Mouse (Mus musculus): ENCODE results near the gene Emilin2. TPM values are rescaled to one million over a fixed set of nuclear protein-coding genes. Genes with fewer than 3 reads are reported as not detected.
A peak's percentile ranks its signal among the peaks of the same experiment; 100 is the strongest.
"Not testable (repeated sequence)": the region's sequence is repeated elsewhere in the genome, so short reads cannot be mapped to it uniquely, and the experiment has no call there.

The Emilin2 gene
- 6.3 and 10.4 TPM in 2 replicates for polyA plus RNA-seq (2012; ENCODE audit: insufficient read depth, insufficient read length, missing spikeins)

- Histone ChIP-seq H3K27ac (replicated peaks; ENCODE audit: low read depth, low read length) (no peak within 1 kb of the TSS), H3K4me1 (ENCODE audit: control insufficient read depth, insufficient read depth, insufficient read length, low read length) (peaks cover 2% of the 10 kb centered on the region; the same call in 1 of the 2 replicates), H3K4me3 (ENCODE audit: insufficient read depth, low read depth, low read length) (peak within 1 kb of the TSS; percentile 57)
These were observed at the start of gene Emilin2 for GRCm38 (mm10) chr17:71311340-71312171. Gene Emilin2 (minus strand): TSS chr17:71311978.

- H3K27ac ChIP-seq (replicated peaks; ENCODE audit: low read depth, low read length) = no peak overlapping the region
- no peak overlapping the region for H3K4me3 ChIP-seq (ENCODE audit: insufficient read depth, low read depth, low read length)
- no peaks in the 10 kb centered on the region for H3K4me1 ChIP-seq (ENCODE audit: control insufficient read depth, insufficient read depth, insufficient read length, low read length)
These were observed 43.7 kb upstream of the Emilin2 start for GRCm38 (mm10) chr17:71355526-71355925.

GRCm38 (mm10) chr17:71354205-71354604 lies 42.4 kb upstream of the Emilin2 start:
- Histone ChIP-seq H3K4me1 (ENCODE audit: control insufficient read depth, insufficient read depth, insufficient read length, low read length) (no peaks in the 10 kb centered on the region), H3K27ac (replicated peaks; ENCODE audit: low read depth, low read length) (no peak overlapping the region), H3K4me3 (ENCODE audit: insufficient read depth, low read depth, low read length) (no peak overlapping the region)

- H3K4me1 ChIP-seq (ENCODE audit: control insufficient read depth, insufficient read depth, insufficient read length, low read length) = no peaks in the 10 kb centered on the region
- H3K4me3 ChIP-seq (ENCODE audit: insufficient read depth, low read depth, low read length) = no peak overlapping the region
- no peak overlapping the region for H3K27ac ChIP-seq (replicated peaks; ENCODE audit: low read depth, low read length)
These were observed 36.4 kb upstream of the Emilin2 start for GRCm38 (mm10) chr17:71348188-71348587.

GRCm38 (mm10) chr17:71342006-71342405 lies 30.2 kb upstream of the Emilin2 start:
- Histone ChIP-seq H3K4me1 (ENCODE audit: control insufficient read depth, insufficient read depth, insufficient read length, low read length) (no peaks in the 10 kb centered on the region), H3K4me3 (ENCODE audit: insufficient read depth, low read depth, low read length) (no peak overlapping the region), H3K27ac (replicated peaks; ENCODE audit: low read depth, low read length) (no peak overlapping the region)

GRCm38 (mm10) chr17:71338627-71339026 lies 26.8 kb upstream of the Emilin2 start:
- no peaks in the 10 kb centered on the region for H3K4me1 ChIP-seq (ENCODE audit: control insufficient read depth, insufficient read depth, insufficient read length, low read length)
- H3K27ac ChIP-seq (replicated peaks; ENCODE audit: low read depth, low read length) = no peak overlapping the region
- no peak overlapping the region for H3K4me3 ChIP-seq (ENCODE audit: insufficient read depth, low read depth, low read length)

GRCm38 (mm10) chr17:71337546-71337945 lies 25.8 kb upstream of the Emilin2 start:
- Histone ChIP-seq H3K27ac (replicated peaks; ENCODE audit: low read depth, low read length) (no peak overlapping the region), H3K4me3 (ENCODE audit: insufficient read depth, low read depth, low read length) (no peak overlapping the region), H3K4me1 (ENCODE audit: control insufficient read depth, insufficient read depth, insufficient read length, low read length) (no peaks in the 10 kb centered on the region)

- Histone ChIP-seq H3K4me3 (ENCODE audit: insufficient read depth, low read depth, low read length) (no peak overlapping the region), H3K27ac (replicated peaks; ENCODE audit: low read depth, low read length) (no peak overlapping the region), H3K4me1 (ENCODE audit: control insufficient read depth, insufficient read depth, insufficient read length, low read length) (no peaks in the 10 kb centered on the region)
These were observed 24.6 kb upstream of the Emilin2 start for GRCm38 (mm10) chr17:71336421-71336820.

GRCm38 (mm10) chr17:71332298-71332697 lies 20.5 kb upstream of the Emilin2 start:
- H3K4me3 ChIP-seq (ENCODE audit: insufficient read depth, low read depth, low read length) = no peak overlapping the region
- H3K4me1 ChIP-seq (ENCODE audit: control insufficient read depth, insufficient read depth, insufficient read length, low read length) = no peaks in the 10 kb centered on the region

GRCm38 (mm10) chr17:71320731-71321130 lies 9.0 kb upstream of the Emilin2 start:
- not testable (repeated sequence) for H3K4me3 ChIP-seq (ENCODE audit: insufficient read depth, low read depth, low read length); H3K27ac ChIP-seq (replicated peaks; ENCODE audit: low read depth, low read length); H3K4me1 ChIP-seq (ENCODE audit: control insufficient read depth, insufficient read depth, insufficient read length, low read length)

More at GRCm38 (mm10) chr17:71332298-71332697, 20.5 kb upstream of the Emilin2 start:
- no peak overlapping the region for H3K27ac ChIP-seq (replicated peaks; ENCODE audit: low read depth, low read length)

- Histone ChIP-seq H3K4me1 (ENCODE audit: control insufficient read depth, insufficient read depth, insufficient read length, low read length) (no peaks in the 10 kb centered on the region), H3K27ac (replicated peaks; ENCODE audit: low read depth, low read length) (no peak overlapping the region), H3K4me3 (ENCODE audit: insufficient read depth, low read depth, low read length) (no peak overlapping the region)
These were observed 7.6 kb upstream of the Emilin2 start for GRCm38 (mm10) chr17:71319361-71319760.

GRCm38 (mm10) chr17:71317571-71317970 lies 5.8 kb upstream of the Emilin2 start:
- H3K4me1 ChIP-seq (ENCODE audit: control insufficient read depth, insufficient read depth, insufficient read length, low read length) = no peaks in the 10 kb centered on the region
- H3K27ac ChIP-seq (replicated peaks; ENCODE audit: low read depth, low read length) = no peak overlapping the region
- no peak overlapping the region for H3K4me3 ChIP-seq (ENCODE audit: insufficient read depth, low read depth, low read length)

- Histone ChIP-seq H3K27ac (replicated peaks; ENCODE audit: low read depth, low read length) (no peak overlapping the region), H3K4me1 (ENCODE audit: control insufficient read depth, insufficient read depth, insufficient read length, low read length) (peaks cover 2% of the 10 kb centered on the region; the same call in 1 of the 2 replicates), H3K4me3 (ENCODE audit: insufficient read depth, low read depth, low read length) (no peak overlapping the region)
These were observed 2.5 kb upstream of the Emilin2 start for GRCm38 (mm10) chr17:71314315-71314714.

- Histone ChIP-seq H3K4me1 (ENCODE audit: control insufficient read depth, insufficient read depth, insufficient read length, low read length) (peaks cover 2% of the 10 kb centered on the region; the same call in 1 of the 2 replicates), H3K4me3 (ENCODE audit: insufficient read depth, low read depth, low read length) (peak overlapping the region; percentile 57), H3K27ac (replicated peaks; ENCODE audit: low read depth, low read length) (no peak overlapping the region)
These were observed 1.1 kb downstream of the Emilin2 start for GRCm38 (mm10) chr17:71310486-71311339.
